ENCODE assay signal across 17 mouse cellular contexts in the genomic region with DNA sequence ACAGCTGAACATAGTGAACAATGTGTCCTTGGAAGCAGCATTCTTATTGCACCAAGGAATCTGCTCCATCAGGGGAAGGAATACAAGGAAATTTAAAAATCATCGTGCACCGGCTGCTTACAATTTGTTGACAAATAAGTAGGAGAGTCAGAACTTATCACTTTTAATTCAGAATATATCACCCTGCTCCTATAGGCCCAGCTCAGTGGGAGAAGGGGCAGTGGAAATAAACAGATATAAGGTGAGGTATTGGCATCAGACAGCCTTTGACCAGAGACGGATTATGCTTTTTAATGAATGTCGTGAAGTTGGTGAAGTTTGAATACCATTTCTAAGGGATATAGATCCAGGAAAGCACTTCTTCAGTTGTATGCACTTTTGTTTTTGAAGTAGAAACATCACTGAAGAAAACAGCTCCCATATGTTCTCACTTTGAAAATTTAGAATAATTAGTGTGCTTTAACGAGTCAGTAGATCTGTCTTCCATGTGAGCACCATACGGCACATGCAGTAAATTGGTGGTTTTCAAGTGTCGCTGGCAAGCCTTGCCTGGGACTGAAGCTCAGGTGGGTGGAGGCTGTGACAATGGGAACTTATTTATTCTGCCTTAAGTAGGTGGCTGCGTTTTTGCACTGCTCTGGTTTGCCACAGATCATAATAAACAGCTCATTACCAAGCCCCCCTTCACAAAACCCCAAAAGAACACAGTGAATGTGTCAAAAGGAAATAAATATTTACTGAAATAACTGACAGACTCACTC.
DNase-seq lines count a peak whose midpoint lies in the region; ATAC-seq and TF ChIP-seq lines count a peak whose summit lies in the region.
"Had no signal": no experiment of that assay in that cellular context is flagged by ENCODE, and none has a peak within 500 bp of the region (broad histone marks: within the 10 kb centered on the region; RNA-seq: fewer than 3 reads in every experiment).

No protein-coding gene starts in this region.

- no peaks in the 10 kb centered on the region for H3K4me1 ChIP-seq in forebrain, postnatal 0 days (ENCODE audit: insufficient read depth)
- H3K4me1 ChIP-seq in kidney, embryonic 15.5 days = no peaks in the 10 kb centered on the region
- H3K4me1 ChIP-seq in midbrain, embryonic 15.5 days = no peaks in the 10 kb centered on the region
- H3K4me1 ChIP-seq: hindbrain, embryonic 13.5 days; limb, embryonic 13.5 days had no signal

- 45% methylated on average over 8 of the region's 8 CpGs for WGBS in forebrain, postnatal 0 days
- WGBS in kidney, embryonic 15.5 days = 88% methylated on average over 8 of the region's 8 CpGs
- 81% methylated on average over 8 of the region's 8 CpGs for WGBS in midbrain, embryonic 15.5 days

- intact Hi-C loops in left cerebral cortex, adult 2 months (cut with DNase I) = loop anchor here (2.0 to 5.0 kb wide), 4 partner anchors 105 to 275 kb away; no protein-coding TSS in a partner anchor
- intact Hi-C loops in left cerebral cortex, postnatal 4 days (cut with DNase I) = no loop called here

- peak; percentile 38 to 45 for DNase-seq in left cerebral cortex, adult 2 months (ENCODE audit: extremely low spot score in 1 of 2, low spot score in 2 of 2)
- no peak for DNase-seq in left cerebral cortex, postnatal 4 days
- peak; percentile 73 for DNase-seq in forebrain, postnatal 0 days
- peak; percentile 65 to 72 for DNase-seq in layer of hippocampus, adult 8-10 months (ENCODE audit: low spot score in 2 of 2)
- peak; percentile 65 to 79 for DNase-seq in right cerebral cortex, postnatal 10 days (ENCODE audit: low spot score in 2 of 2)
- DNase-seq in urinary bladder, adult 2 months (ENCODE audit: low spot score) = no peak
- DNase-seq: adrenal gland, postnatal 25 days; B cell, adult 2 months; kidney, adult 11 months; kidney, postnatal 25 days; liver, postnatal 0 days had no signal

- TF ChIP-seq CTCF in left cerebral cortex, adult 2 months (IDR thresholded peaks at IDR 0.05) = no peak
- no peak for TF ChIP-seq CTCF in forebrain, postnatal 0 days (IDR thresholded peaks at IDR 0.05; ENCODE audit: low read depth)

- H3K9me3 ChIP-seq in forebrain, postnatal 0 days (ENCODE audit: low read length) = no peaks in the 10 kb centered on the region
- no peaks in the 10 kb centered on the region for H3K9me3 ChIP-seq in kidney, embryonic 15.5 days (replicated peaks)
- no peaks in the 10 kb centered on the region for H3K9me3 ChIP-seq in midbrain, embryonic 15.5 days
- H3K9me3 ChIP-seq: hindbrain, embryonic 13.5 days had no signal

- H3K36me3 ChIP-seq in forebrain, postnatal 0 days (ENCODE audit: insufficient read depth) = no peaks in the 10 kb centered on the region
- no peaks in the 10 kb centered on the region for H3K36me3 ChIP-seq in kidney, embryonic 15.5 days
- no peaks in the 10 kb centered on the region for H3K36me3 ChIP-seq in midbrain, embryonic 15.5 days (replicated peaks)
- H3K36me3 ChIP-seq: hindbrain, embryonic 13.5 days; limb, embryonic 13.5 days had no signal

- H3K4me3 ChIP-seq in left cerebral cortex, adult 2 months = no peak overlapping the region
- no peak overlapping the region for H3K4me3 ChIP-seq in forebrain, postnatal 0 days (ENCODE audit: low read depth, low read length)
- H3K4me3 ChIP-seq in kidney, embryonic 15.5 days (replicated peaks) = no peak overlapping the region
- H3K4me3 ChIP-seq in midbrain, embryonic 15.5 days = no peak overlapping the region
- H3K4me3 ChIP-seq: hindbrain, embryonic 13.5 days; limb, embryonic 13.5 days had no signal

- no peak overlapping the region for H3K4me2 ChIP-seq in forebrain, postnatal 0 days (ENCODE audit: low read depth)
- no peak overlapping the region for H3K4me2 ChIP-seq in kidney, embryonic 15.5 days
- H3K4me2 ChIP-seq in midbrain, embryonic 15.5 days = no peak overlapping the region
- H3K4me2 ChIP-seq: hindbrain, embryonic 13.5 days; limb, embryonic 13.5 days had no signal

- no peaks in the 10 kb centered on the region for H3K27me3 ChIP-seq in forebrain, postnatal 0 days (ENCODE audit: insufficient read depth, low read length)
- no peaks in the 10 kb centered on the region for H3K27me3 ChIP-seq in kidney, embryonic 15.5 days
- no peaks in the 10 kb centered on the region for H3K27me3 ChIP-seq in midbrain, embryonic 15.5 days (replicated peaks)
- H3K27me3 ChIP-seq: hindbrain, embryonic 13.5 days; limb, embryonic 13.5 days had no signal

- no peak overlapping the region for H3K9ac ChIP-seq in forebrain, postnatal 0 days
- H3K9ac ChIP-seq in kidney, embryonic 15.5 days = no peak overlapping the region
- H3K9ac ChIP-seq in midbrain, embryonic 15.5 days = no peak overlapping the region
- H3K9ac ChIP-seq: hindbrain, embryonic 13.5 days; limb, embryonic 13.5 days; liver, postnatal 0 days had no signal

- H3K27ac ChIP-seq in left cerebral cortex, adult 2 months = no peak overlapping the region
- H3K27ac ChIP-seq in forebrain, postnatal 0 days (ENCODE audit: low read depth, low read length) = no peak overlapping the region
- no peak overlapping the region for H3K27ac ChIP-seq in kidney, embryonic 15.5 days
- H3K27ac ChIP-seq in midbrain, embryonic 15.5 days = no peak overlapping the region
- H3K27ac ChIP-seq: hindbrain, embryonic 13.5 days; limb, embryonic 13.5 days; macrophage had no signal

- peak; percentile 78 for ATAC-seq in forebrain, postnatal 0 days
- ATAC-seq in kidney, embryonic 15.5 days (replicated peaks; ENCODE audit: low FRiP score) = no peak
- ATAC-seq in midbrain, embryonic 15.5 days (replicated peaks) = no peak
- ATAC-seq: liver, postnatal 0 days; midbrain, embryonic 16.5 days had no signal

Comparison
In these comparisons a context has a peak if more than half of its experiments do, and no peak if none do; other contexts are left out.
1. DNase-seq: peak in left cerebral cortex, adult 2 months (2 of 2), forebrain, postnatal 0 days (single experiment), layer of hippocampus, adult 8-10 months (2 of 2) and right cerebral cortex, postnatal 10 days (2 of 2); none in left cerebral cortex, postnatal 4 days (single experiment) and urinary bladder, adult 2 months (single experiment).